Mouse (Mus musculus): ENCODE data around the gene Akap2. TPM values are rescaled to one million over a fixed set of nuclear protein-coding genes. Genes with fewer than 3 reads are reported as not detected.

Akap2 gene
- total RNA-seq, 2 experiments from 2014 or later = 41.5 to 44.8 TPM

DNA sequence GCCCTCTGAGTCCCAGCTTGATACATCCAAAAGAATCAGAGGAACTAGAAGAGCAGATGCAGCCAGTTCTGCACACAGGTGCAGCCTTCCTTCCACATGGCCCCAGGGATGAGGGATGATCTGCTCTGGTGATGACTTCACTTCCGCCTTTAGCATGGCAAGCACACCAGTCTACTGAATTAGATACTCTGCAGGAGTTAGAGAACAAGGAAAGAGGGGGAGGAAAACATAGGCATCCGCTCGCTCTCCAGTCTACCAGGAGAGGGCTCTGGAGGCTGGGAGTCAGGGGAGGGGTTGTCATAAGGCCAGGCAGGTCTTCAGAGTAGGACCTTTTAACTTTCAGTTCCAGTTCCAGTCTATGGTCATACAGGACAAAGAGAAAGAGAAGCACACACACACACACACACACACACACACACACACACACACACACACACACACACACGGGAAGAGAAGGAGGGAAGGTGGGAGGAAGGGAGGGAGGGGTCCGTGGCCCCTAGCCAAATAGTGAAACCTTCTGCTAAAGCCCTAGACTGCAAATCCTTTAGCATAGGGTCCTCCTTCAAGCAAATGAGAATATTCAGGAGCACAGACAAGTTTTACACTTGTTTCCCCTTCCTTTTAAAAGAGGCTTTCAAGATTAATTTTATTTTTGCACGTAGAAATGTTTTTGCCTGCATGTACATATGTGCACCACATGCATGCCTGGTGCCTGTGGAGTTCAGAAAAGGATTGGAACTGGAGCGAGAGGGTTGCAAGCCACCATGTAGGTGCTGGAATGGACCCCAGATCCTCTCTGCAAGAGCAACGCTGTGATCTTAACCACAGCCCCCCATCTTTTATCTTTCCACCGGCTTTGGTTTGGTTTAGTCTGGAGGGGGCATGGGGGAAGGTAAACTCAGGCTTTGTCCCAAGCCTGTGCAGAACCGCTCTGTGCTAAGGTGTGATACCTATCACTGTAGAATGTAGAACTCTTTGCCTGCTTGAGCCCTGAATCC lies 197.0 kb downstream of the Akap2 start:
- intact Hi-C loops (cut with DNase I) = no loop called here
- H3K27ac ChIP-seq = no peak overlapping the region
- TF ChIP-seq CTCF (IDR thresholded peaks at IDR 0.05) = no peak; the same call in 1 of the 2 replicates
- no peak for DNase-seq (ENCODE audit: extremely low spot score in 1 of 2, low spot score in 2 of 2)
- no peak overlapping the region for H3K4me3 ChIP-seq

DNA sequence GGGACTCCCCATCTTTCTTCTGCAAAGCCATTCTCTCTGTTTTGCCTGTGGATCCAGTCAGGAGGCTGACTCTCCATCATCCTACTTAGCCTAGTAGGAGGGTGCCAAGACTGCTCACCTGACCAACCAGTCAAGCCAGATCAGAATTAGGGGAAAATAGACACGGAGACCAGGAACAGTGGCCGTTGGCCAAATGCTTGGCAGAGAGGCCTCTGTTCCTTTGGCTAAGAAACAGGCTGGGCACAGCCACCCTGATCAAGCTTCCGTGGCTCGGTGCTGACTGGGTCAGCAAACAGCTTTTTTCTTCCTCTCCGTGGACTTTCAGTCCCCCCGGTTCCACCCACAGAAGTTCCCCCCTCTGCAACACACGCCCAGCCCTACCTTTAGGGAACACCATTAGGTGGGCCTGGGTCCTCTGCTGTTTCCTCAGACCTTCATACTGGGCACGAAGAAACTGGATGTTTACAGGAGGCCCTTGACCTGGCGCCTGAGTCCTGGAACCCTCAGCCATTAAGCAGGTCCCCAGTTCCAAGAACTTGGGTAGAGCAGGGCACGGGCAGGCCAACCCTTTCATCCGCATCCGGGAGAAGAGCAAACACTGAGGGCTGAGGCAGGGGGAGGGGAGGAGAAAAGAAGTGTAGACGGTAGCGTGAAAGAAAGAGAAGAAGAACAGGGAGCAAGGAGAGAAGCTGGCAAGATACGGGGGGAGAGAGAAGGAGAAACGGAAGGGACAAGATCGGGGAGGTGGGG lies 197.9 kb downstream of the Akap2 start:
- intact Hi-C loops (cut with DNase I) = no loop called here
- no peak for TF ChIP-seq CTCF (IDR thresholded peaks at IDR 0.05)
- no peak overlapping the region for H3K27ac ChIP-seq
- no peak overlapping the region for H3K4me3 ChIP-seq
- no peak for DNase-seq (ENCODE audit: extremely low spot score in 1 of 2, low spot score in 2 of 2)

- no peak for TF ChIP-seq CTCF (IDR thresholded peaks at IDR 0.05)
- DNase-seq (ENCODE audit: extremely low spot score in 1 of 2, low spot score in 2 of 2) = no peak
- intact Hi-C loops (cut with DNase I) = no loop called here
- H3K4me3 ChIP-seq = no peak within 1 kb of the TSS
- H3K27ac ChIP-seq = no peak within 1 kb of the TSS
These were observed 198.8 kb downstream of the Akap2 start, which contains the start of gene D630039A03Rik for GRCm38 (mm10) chr4:57916201-57916661. Gene D630039A03Rik, minus strand, starts transcription at chr4:57916297.

DNA sequence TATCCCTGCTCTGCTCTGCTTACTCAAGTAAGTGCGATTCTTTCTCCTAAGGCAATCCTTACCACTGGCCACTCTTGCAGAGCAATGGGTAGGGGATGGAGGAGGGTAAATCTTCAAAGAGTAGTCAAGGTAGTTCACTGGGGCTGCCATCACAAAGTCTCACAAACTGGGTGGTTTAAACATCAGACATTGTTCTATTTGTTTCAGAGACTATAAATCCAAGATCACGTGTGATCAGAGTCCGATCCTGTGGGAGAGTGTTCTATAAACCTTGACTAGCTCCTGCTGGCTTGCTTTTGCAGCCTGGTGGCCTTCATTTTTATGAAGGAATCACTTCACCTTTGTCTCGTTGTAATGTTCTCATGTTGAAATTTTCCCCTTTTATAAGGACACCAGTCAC lies 199.3 kb downstream of the Akap2 start:
- TF ChIP-seq CTCF (IDR thresholded peaks at IDR 0.05) = no peak
- no peak overlapping the region for H3K4me3 ChIP-seq
- H3K27ac ChIP-seq = no peak overlapping the region
- intact Hi-C loops (cut with DNase I) = no loop called here
- DNase-seq (ENCODE audit: extremely low spot score in 1 of 2, low spot score in 2 of 2) = no peak

GRCm38 (mm10) chr4:57919494-57920423 lies 202.3 kb downstream of the Akap2 start:
- intact Hi-C loops (cut with DNase I) = no loop called here
- Histone ChIP-seq H3K27ac (no peak overlapping the region), H3K4me3 (no peak overlapping the region)
- TF ChIP-seq CTCF (IDR thresholded peaks at IDR 0.05) = no peak
- DNase-seq (ENCODE audit: extremely low spot score in 1 of 2, low spot score in 2 of 2) = no peak

- no peak for TF ChIP-seq CTCF (IDR thresholded peaks at IDR 0.05)
- intact Hi-C loops (cut with DNase I) = no loop called here
- H3K27ac ChIP-seq = no peak overlapping the region
- no peak for DNase-seq (ENCODE audit: extremely low spot score in 1 of 2, low spot score in 2 of 2)
- no peak overlapping the region for H3K4me3 ChIP-seq
These were observed 203.1 kb downstream of the Akap2 start for GRCm38 (mm10) chr4:57920522-57920921.

DNA sequence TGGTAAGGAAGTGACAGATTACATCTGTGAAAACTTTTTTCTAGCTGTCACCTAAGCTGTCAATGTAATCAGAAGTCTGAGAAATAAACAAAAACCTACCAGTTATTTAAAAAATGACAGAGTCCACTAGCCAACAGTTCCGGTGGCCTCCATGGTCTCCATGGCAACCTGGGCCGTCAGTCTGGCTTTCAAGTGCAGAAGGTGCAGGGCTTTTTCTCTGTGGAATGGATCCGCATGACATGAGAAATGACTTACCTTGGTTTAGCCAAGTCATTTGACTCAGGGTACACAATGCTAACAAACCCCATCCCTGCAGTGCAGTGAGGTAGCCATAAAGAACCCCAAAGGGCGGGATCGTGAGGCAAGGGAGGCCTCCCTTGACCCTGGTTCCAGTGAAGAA lies 204.7 kb downstream of the Akap2 start:
- no peak overlapping the region for H3K4me3 ChIP-seq
- no peak for DNase-seq (ENCODE audit: extremely low spot score in 1 of 2, low spot score in 2 of 2)
- intact Hi-C loops (cut with DNase I) = no loop called here
- TF ChIP-seq CTCF (IDR thresholded peaks at IDR 0.05) = no peak
- H3K27ac ChIP-seq = no peak overlapping the region

DNA sequence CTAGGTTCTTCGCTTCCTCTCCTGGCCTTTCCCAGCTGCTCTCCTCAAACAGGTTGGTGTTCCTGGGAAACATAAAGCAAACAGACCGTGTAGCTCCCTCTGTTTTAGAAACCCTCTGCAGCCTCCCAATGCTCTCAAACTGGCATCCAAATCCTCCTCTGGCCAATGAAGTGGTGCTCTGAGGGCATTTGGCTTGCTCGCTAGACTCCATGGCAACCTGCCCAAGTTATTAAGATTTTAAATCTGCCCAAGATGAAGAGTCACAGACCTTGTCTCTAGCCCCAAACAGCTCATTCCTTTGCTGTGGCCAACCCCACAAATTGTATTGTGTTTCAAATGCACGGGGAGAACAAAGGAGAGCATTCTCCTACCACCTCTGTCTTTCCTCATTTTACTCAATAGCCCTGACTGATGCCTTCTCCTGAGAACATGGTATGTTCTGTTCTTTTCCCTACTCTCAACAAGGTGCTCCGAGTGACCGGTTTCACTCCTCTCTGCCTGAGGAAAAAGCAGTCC lies 207.2 kb downstream of the Akap2 start:
- DNase-seq (ENCODE audit: extremely low spot score in 1 of 2, low spot score in 2 of 2) = no peak
- Histone ChIP-seq H3K4me3 (no peak overlapping the region), H3K27ac (no peak overlapping the region)
- intact Hi-C loops (cut with DNase I) = loop anchor here (5.0 kb wide), 1 partner anchor 153 kb away; no protein-coding TSS in a partner anchor
- TF ChIP-seq CTCF (IDR thresholded peaks at IDR 0.05) = no peak

GRCm38 (mm10) chr4:57927464-57928205 lies 210.2 kb downstream of the Akap2 start:
- H3K4me3 ChIP-seq = no peak overlapping the region
- TF ChIP-seq CTCF (IDR thresholded peaks at IDR 0.05) = peak; percentile 68
- no peak overlapping the region for H3K27ac ChIP-seq
- DNase-seq (ENCODE audit: extremely low spot score in 1 of 2, low spot score in 2 of 2) = no peak
- intact Hi-C loops (cut with DNase I) = loop anchor here (5.0 kb wide), 1 partner anchor 150 kb away; no protein-coding TSS in a partner anchor

DNA sequence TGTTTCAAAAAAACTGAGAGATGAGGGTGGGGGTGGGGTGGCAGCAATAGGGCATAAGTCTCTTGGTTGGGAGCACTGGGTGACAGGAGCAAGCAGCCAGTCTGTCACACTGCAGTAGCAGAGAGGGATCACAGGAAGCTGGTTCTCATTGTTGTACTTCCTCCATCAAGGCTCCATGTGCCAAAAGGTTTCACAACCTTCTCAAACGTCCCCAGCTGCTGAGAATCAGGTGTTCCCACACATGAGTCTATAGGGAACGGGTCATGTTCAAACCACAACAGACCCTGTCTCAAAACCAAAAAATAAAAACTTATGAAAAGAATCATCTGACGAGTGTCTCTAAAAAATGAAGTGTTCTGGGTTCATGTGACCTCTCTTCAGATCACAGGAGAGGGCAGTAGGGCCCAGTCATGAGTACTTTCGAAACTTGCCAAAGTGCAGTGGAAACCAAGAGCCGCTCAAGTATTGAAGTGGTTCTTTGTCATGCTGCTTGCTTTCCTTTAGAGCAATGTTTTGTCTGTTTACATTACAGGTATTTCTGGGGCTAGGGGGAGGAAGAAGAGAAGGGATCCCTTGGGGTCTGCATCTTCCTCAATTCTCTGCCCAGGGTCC lies 213.2 kb downstream of the Akap2 start:
- intact Hi-C loops (cut with DNase I) = no loop called here
- Histone ChIP-seq H3K4me3 (no peak overlapping the region), H3K27ac (no peak overlapping the region)
- DNase-seq (ENCODE audit: extremely low spot score in 1 of 2, low spot score in 2 of 2) = no peak
- TF ChIP-seq CTCF (IDR thresholded peaks at IDR 0.05) = no peak

Measured in left cerebral cortex, adult 2 months (tissue).